Mouse (Mus musculus) lung, postnatal 10 days (tissue): Measurements from ENCODE around the gene Nme3.
"Not testable (repeated sequence)": the region's sequence is repeated elsewhere in the genome, so short reads cannot be mapped to it uniquely, and the experiment has no call there.

Experiments used
- DNase-seq: peaks from one replicate; pipeline ENCODE4 v3.0.0; 2021

The Nme3 gene

DNA sequence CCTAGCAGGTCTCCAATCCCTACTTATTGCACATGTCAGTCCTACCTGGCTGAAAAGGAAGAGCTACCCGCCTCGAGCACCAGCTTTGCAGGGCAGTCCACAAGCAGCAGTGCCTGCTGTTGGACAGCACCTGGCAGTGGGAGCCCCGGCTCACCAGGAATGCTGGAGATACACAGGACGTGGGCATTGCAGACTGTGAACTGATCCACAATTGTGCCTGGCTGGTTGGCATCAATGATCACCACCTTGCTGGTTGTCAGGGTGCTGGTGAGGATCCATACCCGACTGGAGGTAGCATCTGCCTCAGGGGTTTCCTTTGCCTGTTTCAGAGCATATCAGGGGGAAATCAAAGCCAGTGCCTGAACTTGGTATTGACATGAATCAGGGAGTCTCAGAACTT lies 5.8 kb downstream of the Nme3 start:
- no peak for DNase-seq

DNA sequence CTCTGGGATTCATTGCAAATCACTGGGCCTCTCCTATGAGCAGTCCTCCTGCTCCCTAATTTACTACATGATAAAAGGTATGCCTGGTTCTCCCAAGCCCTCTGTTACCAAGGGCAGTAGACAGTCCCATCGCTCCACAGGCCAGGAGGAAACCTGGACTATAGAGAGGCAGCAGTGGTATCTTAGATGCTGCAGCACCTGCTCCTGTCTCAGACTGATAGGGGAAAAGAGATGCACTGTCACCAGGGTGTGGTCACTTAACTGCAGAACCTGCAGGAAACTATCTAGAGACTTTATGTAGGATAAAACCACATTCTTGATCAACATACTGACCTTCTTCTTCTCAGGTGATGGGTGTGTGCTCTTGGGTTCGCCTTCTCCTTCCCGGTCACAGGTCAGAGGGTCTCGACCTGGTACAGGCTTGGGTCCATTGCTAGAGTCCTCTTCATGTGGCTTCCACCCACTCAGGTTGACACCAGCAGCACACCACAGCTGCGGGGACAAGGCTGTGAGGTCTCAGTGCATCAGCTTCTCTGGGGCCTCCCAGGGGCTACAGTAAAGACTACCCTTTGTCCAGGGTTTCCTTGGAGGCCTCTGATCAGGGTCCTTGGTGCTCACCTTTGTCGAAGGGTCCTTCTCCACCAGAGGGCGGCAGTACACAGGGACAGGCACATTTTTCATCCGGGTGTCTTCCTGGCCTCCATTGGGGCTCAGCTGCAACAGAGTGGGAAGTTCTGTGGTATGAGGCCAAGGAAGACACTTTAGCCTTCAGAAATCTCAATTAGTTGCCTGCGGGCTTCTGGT lies 6.6 kb downstream of the Nme3 start:
- no peak for DNase-seq

DNA sequence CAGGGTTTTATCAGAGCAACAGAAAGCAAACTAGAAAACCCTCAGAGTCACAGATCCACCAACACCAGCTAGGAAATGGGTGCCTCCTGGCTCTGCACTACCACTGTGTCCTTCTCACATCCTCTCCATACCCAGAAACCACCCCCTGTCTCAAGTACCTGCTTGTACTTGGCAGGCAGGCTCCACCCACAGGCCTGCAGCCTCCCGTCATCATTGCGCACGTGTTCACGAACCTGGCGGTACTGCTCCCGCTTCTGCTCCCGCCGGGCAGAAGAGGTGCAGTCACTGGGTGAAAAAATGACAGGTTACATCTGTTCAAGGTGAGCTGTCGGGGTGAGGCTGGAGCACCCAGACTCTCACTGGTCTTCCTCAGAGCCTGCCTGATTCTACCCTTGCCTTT lies 7.5 kb downstream of the Nme3 start:
- DNase-seq: no peak

DNA sequence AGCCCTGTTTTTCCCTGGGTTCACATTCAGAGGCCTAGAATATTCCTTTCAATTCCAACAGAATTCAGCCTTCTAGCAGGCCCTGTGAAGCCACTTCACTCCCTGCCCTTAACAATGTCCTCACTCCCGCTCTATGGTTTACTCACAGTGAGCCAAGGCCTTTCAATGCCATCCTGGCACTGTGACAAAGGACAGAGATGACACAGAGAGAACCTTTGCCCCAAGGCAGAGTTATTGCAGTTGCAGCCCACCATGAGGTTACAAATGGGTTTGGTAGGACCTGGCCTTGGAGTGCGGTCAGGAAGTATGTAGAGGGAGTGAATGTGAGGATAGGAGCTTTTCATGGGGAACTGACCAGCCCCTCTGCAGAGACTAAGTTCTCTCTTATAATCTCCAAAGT lies 11.3 kb downstream of the Nme3 start:
- no peak for DNase-seq

DNA sequence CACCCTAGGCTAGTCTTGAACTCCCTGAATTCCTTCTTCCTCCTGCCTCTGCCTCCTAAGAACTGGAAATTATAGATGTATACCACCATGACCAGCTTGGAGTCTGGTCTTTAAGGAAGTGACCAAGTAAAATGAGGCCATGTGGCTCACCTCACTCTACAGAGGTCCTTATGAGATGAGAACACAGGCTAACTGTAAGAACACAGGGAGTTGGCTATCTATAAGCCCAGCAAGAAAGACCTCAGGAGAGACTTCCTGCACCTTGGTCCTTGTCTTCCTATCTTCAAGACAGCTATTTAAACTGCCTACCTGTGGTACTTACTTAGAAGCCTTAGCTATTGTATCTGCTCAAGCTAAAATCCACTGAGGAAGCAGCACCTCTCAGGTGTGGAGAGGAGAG lies 17.7 kb downstream of the Nme3 start:
- no peak for DNase-seq

DNA sequence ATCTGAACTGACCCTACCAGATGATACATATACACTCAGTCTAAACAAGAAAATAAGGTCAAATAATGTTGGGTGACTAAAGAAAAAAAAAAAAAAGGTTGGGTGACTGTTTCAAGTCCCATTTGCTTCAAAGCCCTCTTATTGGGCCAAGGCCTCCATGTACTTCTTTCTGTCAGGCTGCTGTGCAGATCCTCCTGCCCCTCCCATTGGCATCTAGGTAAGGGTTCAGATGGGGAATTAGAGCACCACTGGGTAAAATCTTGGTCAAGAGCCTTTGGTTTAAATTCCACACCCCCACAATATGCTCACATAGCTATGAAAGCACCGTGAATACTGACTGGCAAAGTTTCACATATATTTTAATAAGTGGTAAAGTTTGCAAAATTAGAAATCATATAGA lies 26.9 kb downstream of the Nme3 start:
- DNase-seq: no peak

DNA sequence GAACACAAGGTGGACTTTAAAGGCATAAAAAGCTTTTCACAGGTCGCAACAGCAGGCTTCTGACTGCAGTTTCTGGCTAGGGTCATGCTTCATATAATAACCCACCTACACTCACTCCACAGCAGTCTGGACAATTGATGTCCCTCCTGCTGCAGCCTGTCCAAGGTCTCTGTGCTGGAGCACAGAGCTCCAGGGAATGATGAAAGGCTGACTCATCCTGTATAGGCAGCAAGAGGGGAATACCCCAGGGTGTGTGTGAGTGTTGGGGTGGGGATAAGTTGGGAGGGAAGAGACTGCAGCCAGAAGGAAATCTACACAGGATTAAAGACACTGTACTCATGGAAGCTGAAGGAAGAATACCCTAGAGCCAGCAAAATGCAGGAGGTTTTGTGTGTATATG lies 33.2 kb downstream of the Nme3 start:
- no peak for DNase-seq

DNA sequence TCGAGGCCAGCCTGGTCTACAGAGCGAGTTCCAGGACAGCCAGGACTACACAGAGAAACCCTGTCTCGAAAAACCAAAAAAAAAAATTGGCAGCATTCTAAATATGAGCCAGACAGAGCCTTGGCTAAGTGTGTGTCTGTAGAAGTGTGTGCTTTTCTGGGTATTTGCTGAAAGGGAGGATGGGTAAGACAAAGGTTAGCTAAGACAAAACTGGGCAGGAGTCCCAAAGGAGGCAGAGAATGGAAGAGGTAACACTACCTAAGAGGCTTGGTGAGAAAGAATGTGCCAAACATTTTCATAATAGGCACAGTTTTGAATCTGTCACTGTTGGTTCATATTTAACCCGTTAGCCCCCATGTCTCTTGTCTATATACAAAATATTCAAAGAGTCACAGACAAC lies 36.1 kb downstream of the Nme3 start:
- no peak for DNase-seq

DNA sequence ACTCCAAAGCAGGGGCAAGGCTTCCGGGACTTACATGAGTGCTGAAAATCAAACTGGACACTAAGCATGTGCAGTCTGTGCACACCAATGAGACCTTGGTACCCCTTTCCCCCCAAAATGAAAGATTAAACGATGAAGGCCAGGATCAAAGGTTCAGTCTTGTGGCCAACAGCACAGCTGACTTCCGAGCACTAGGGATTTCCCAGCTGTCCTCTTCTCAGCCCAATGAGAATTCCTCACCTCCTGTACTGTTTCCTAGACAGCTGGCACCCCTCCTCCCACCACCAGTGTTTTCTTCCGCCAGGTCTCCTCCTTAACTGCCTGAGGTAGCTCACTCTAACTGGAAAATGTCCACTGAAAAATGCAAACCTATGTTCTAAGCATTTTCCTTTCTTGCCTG lies 36.9 kb downstream of the Nme3 start:
- no peak for DNase-seq

DNA sequence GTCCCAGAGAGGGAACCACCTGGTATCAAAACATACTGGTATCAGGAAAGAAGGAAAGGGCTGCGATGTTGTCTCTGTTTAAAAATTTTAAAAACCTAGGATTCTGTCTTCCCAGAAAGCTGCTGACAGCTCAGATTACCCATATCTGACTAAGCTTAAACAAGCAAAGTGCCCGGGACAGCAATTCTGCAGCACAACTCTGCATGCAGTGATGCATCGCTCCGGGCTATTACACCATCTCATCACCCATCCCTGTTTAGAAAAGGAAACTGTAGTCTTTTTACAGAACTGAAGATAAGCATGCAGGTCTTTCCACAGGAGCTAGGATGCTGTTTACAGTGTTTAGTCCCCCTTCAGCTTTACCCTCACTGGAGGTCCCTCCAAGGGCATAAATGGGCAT lies 38.6 kb downstream of the Nme3 start:
- no peak for DNase-seq

DNA sequence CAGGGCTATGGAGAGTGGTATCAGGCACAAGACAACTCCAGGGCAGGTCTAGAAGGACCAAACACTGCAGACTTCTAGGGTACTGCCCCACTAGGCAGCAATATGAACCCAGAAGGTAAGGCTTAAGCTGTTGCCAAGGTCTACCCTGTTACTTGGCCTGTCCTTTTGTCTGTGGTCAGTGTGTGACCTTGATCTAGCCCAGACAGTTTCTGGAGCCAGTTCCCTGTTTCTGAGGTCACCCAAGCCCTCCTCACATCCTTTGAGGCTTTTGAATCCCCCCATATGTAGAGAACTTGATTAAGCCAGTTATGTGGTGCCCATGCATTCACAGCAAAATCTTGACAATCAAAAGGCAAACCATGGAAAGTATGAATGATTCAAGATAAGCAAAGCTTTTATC lies 39.4 kb downstream of the Nme3 start:
- DNase-seq: no peak

DNA sequence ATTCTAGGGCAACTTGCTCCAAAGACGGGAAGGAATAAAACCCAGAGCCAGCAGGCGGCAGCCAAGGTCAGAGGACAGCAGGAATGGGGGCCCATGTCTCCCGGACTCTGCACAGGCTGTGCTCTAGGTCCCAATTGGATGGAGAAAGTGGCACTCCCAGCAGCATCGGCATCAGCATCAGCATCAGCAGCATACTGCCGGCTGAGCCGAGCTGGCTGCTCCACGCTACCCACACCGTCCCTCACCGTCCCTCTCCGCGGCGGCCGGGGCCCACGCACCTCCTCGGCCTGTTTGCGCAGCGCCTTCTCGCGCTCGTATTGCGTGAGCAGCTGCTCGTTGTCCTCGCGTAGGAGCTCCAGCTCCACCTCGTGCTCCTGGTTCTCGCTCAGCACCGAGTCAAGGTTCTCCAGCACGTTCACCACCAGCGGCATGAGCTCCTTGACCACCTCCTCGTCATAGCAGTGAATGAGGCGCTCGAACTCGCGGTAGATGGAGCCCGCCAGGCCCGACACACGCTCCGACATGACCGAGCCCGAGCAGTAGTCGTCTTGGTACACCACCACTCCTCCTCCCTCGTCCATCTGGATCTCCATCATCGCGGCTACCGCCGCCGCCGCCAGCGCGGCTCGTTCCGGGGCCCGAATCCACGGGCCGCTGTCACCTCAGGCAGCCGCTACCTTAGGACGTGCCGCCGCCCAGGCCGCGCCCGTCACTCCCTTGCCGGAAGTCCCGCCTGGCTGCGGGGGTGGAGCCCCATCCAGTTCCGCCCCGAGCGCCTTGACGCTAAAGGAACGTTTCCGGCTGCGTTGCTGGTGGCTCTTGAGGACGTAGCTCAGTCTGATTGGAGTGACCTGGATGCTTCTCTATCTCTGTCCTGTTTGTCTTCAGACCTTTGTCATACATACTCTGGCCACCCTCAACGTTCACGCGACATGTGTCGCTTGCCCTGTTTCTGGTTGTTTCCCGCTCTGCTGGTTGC lies 40.2 kb downstream of the Nme3 start, which contains the start of gene Mapk8ip3:
Gene Mapk8ip3, minus strand, starts transcription at position 719 of the 979 bp plus-strand sequence.
- DNase-seq: peak; percentile 98

DNA sequence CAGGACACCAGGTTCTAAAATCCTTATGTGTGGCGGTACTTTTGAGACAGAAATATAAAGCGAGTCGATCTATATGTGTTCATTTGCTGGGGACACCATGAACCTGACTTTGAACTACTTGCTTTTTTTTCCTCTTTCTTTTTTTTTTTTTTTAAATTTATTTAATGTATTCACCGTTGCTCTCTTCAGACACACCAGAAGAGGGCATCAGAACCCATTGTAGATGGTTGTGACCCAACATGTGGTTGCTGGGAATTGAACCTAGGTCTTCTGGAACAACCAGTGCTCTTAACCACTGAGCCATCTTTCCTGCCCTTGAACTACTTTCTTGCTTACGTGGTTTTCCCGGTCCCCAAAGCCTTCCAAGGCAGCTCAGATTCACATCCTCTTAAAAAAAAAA lies 41.0 kb downstream of the Nme3 start:
- DNase-seq: no peak

DNA sequence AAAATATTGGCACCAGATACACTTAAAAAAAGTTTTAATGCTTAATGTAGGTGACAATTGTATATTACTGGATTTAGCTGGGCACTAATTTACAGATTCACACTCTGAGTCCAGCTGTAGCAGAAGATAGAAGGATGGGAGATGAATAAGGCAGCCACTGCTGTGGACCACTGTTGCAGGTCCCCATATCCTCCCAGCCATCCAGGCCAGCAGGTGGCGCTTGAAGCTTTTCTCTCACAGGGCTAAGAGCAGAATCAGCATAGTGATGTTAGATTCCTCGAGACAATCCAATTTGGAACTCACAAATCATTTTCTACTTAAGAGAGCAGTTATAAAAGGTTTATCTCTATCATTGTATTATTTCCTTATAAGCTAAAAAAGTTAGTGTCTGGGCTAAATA lies 46.2 kb downstream of the Nme3 start:
- DNase-seq: peak; percentile 69

DNA sequence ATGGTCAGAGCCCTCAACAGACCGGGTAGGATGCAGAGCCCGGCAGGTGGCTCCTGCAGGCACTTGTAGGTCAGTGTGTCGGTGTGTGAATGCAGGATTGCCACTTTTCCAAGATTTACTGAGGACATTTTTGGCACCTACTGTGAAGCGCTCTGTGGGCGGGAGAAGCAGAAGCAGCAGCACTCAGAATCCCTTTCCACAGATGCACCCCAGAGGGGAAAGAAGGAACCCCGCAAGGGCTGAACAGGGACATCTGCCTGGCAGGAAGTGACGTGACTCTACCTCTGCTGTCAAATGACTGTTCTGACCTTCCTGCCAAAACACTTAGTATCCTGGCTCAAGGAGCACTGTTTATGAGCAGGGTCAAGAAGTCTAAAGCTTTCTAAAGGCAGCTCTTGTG lies 46.7 kb downstream of the Nme3 start:
- no peak for DNase-seq

DNA sequence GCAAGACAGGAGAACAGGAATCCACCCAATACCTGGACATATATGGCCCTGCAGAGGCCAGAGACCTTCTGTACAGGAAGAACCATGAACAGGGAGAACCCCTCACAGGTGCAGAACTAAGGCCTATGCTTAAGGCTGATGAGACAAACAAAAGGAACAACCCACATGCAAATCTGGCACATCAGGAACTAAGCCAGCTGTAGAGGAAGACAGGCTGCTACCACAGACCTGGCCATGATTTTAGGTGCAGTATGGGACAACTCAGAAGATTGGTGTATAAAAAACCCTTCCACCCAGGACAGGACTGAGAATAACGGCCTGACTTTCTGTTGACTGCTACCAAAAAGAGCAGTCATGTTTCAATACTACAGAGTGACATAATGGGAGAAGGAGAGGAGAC lies 47.3 kb downstream of the Nme3 start:
- DNase-seq: not testable (repeated sequence)
